Mouse (Mus musculus) thymus, postnatal 14 days (tissue): ENCODE data around the gene Tdpoz5.
"Not testable (repeated sequence)": the region's sequence is repeated elsewhere in the genome, so short reads cannot be mapped to it uniquely, and the experiment has no call there.

ENCODE experiments used
- DNase-seq: peaks from one replicate; pipeline ENCODE4 v3.0.0; 2021

Gene Tdpoz5

GRCm38 (mm10) chr3:93961214-93961613 is at the start of gene Tdpoz5:
Tdpoz5 (minus strand) TSS chr3:93961314.
- not testable (repeated sequence) for DNase-seq

- not testable (repeated sequence) for DNase-seq
Observed at GRCm38 (mm10) chr3:93968938-93969337, 7.8 kb upstream of the Tdpoz5 start.

DNA sequence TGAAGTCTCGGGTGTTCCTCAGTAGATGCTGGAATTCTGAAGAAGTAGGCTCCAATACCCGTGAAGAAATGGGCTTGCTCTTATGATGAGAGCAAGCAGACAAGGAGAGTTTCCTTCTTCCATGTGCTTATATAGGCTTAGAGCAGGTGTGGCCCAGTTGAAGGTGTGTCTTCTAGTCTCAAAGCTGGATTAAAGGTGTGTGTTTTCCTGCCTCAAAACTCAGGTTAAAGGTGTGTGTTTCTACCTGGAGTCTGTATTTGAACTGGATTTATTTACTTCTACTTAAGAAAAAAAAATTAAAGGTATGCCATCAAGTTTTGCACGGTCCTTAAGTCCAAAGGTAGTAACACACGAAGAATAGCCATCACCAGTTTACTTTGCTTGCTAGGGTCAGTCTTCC is 17.7 kb downstream of the Tdpoz5 start, which contains the start of gene Gm9117:
Gene Gm9117, minus strand, starts transcription at position 101 of the 400 bp plus-strand sequence.
- DNase-seq = not testable (repeated sequence)

- not testable (repeated sequence) for DNase-seq
Observed at GRCm38 (mm10) chr3:93938386-93938785, 22.7 kb downstream of the Tdpoz5 start.
